9 mouse cellular contexts compared by ENCODE assay signal in genomic region chr10:13446791-13447249, GRCm38 (mm10). TPM values are rescaled to one million over a fixed set of nuclear protein-coding genes. Genes with fewer than 3 reads are reported as not detected.
DNase-seq lines count a peak whose midpoint lies in the region; ATAC-seq and TF ChIP-seq lines count a peak whose summit lies in the region.
"Had no signal": no experiment of that assay in that cellular context is flagged by ENCODE, and none has a peak within 500 bp of the region (broad histone marks: within the 10 kb centered on the region; RNA-seq: fewer than 3 reads in every experiment).

No protein-coding gene starts in this region.

- H3K27ac ChIP-seq in forebrain, embryonic 14.5 days (ENCODE audit: low read depth, low read length), result no peak overlapping the region
- H3K27ac ChIP-seq in forebrain, embryonic 12.5 days, result no peak overlapping the region
- no peak overlapping the region for H3K27ac ChIP-seq in left cerebral cortex, adult 2 months

- TF ChIP-seq POLR2A in brain, embryonic 14.5 days (IDR thresholded peaks at IDR 0.05; ENCODE audit: borderline replicate concordance, extremely low read depth, insufficient read depth, insufficient read length, poor library complexity, severe bottlenecking), result no peak

- peak; percentile 69 for DNase-seq in forebrain, embryonic 14.5 days (ENCODE audit: low spot score)
- peak; percentile 81 for DNase-seq in brain, embryonic 14.5 days (ENCODE audit: low read depth)
- peak; percentile 52 for DNase-seq in gonadal fat pad, adult 2 months (ENCODE audit: low read depth)
- peak; percentile 98 for DNase-seq in kidney, adult 9 months
- no peak for DNase-seq in frontal cortex, postnatal 10 days (ENCODE audit: low spot score in 2 of 2)
- no peak for DNase-seq in left cerebral cortex, adult 2 months (ENCODE audit: extremely low spot score in 1 of 2, low spot score in 2 of 2)

- ATAC-seq in forebrain, embryonic 14.5 days, result peak; percentile 40; the same call in 1 of the 2 replicates
- ATAC-seq in forebrain, embryonic 12.5 days (ENCODE audit: low FRiP score), result no peak
- peak; percentile 57 for ATAC-seq in megakaryocyte progenitor cell, adult 5-6 weeks (replicated peaks; ENCODE audit: poor library complexity)

- H3K9me3 ChIP-seq in forebrain, embryonic 14.5 days (replicated peaks; ENCODE audit: control insufficient read depth, low read length), result no peaks in the 10 kb centered on the region
- H3K9me3 ChIP-seq in forebrain, embryonic 12.5 days, result no peaks in the 10 kb centered on the region

- no peak overlapping the region for H3K4me2 ChIP-seq in forebrain, embryonic 14.5 days (ENCODE audit: low read length)
- no peak overlapping the region for H3K4me2 ChIP-seq in forebrain, embryonic 12.5 days

- no peaks in the 10 kb centered on the region for H3K27me3 ChIP-seq in forebrain, embryonic 14.5 days (replicated peaks; ENCODE audit: control insufficient read depth, insufficient read depth, low read length)
- no peaks in the 10 kb centered on the region for H3K27me3 ChIP-seq in forebrain, embryonic 12.5 days

- no peaks in the 10 kb centered on the region for H3K4me1 ChIP-seq in forebrain, embryonic 14.5 days (ENCODE audit: control insufficient read depth, insufficient read depth, low read length)
- H3K4me1 ChIP-seq in forebrain, embryonic 12.5 days, result no peaks in the 10 kb centered on the region

- no peak overlapping the region for H3K4me3 ChIP-seq in forebrain, embryonic 14.5 days (ENCODE audit: low read depth, low read length)
- no peak overlapping the region for H3K4me3 ChIP-seq in forebrain, embryonic 12.5 days (replicated peaks)
- no peak overlapping the region for H3K4me3 ChIP-seq in left cerebral cortex, adult 2 months
- H3K4me3 ChIP-seq: myocyte had no signal

- WGBS in forebrain, embryonic 14.5 days, result 43% methylated on average over 3 of the region's 3 CpGs
- 65% methylated on average over 3 of the region's 3 CpGs for WGBS in forebrain, embryonic 12.5 days

- H3K9ac ChIP-seq in forebrain, embryonic 14.5 days (ENCODE audit: low read length), result no peak overlapping the region
- H3K9ac ChIP-seq in forebrain, embryonic 12.5 days, result no peak overlapping the region

- intact Hi-C loops in left cerebral cortex, adult 2 months (cut with DNase I), result no loop called here

- TF ChIP-seq CTCF in brain, embryonic 14.5 days (IDR thresholded peaks at IDR 0.05; ENCODE audit: borderline replicate concordance, extremely low read depth, insufficient read depth, insufficient read length), result no peak
- TF ChIP-seq CTCF in left cerebral cortex, adult 2 months (IDR thresholded peaks at IDR 0.05), result no peak

- H3K36me3 ChIP-seq in forebrain, embryonic 14.5 days (ENCODE audit: control insufficient read depth, insufficient read depth, low read length), result no peaks in the 10 kb centered on the region
- H3K36me3 ChIP-seq in forebrain, embryonic 12.5 days (replicated peaks), result no peaks in the 10 kb centered on the region

RNA-seq across cellular contexts. Expression of gene Phactr2, which starts 27.4 kb away (rescaled TPM):
- polyA plus RNA-seq in forebrain, embryonic 14.5 days (2014; fragmentation: Nextera tagmentation; extraction: Ambion mirVana), result 7.2 and 9.0 TPM in 2 replicates
- polyA plus RNA-seq in forebrain, embryonic 12.5 days (2016; fragmentation: Nextera tagmentation; extraction: Ambion mirVana), result 12.4 TPM in 2 replicates
- polyA plus RNA-seq in brain, embryonic 14.5 days (2012; rRNA removed), result 3.4 and 6.4 TPM in 2 replicates
- 8.1 and 11.5 TPM in 2 replicates for polyA plus RNA-seq in gonadal fat pad, adult 2 months (2012; rRNA removed)
- total RNA-seq in megakaryocyte progenitor cell, adult 5-6 weeks (2015), result 26.2 and 26.4 TPM in 2 replicates
- 21.7 and 24.4 TPM in 2 replicates for total RNA-seq in megakaryocyte progenitor cell, adult 5-6 weeks (2017)
- 10 to 100 TPM; 28.8 to 31.5 TPM for total RNA-seq in left cerebral cortex, adult 2 months (2021)
- polyA plus RNA-seq: myocyte had no signal

RNA-seq across cellular contexts. Expression of gene Fuca2, which starts 52.5 kb away (rescaled TPM):
- polyA plus RNA-seq in forebrain, embryonic 14.5 days (2014; fragmentation: Nextera tagmentation; extraction: Ambion mirVana), result 25.6 and 34.9 TPM in 2 replicates
- 22.4 and 22.7 TPM in 2 replicates for polyA plus RNA-seq in forebrain, embryonic 12.5 days (2016; fragmentation: Nextera tagmentation; extraction: Ambion mirVana)
- polyA plus RNA-seq in brain, embryonic 14.5 days (2012; rRNA removed), result 11.6 and 17.0 TPM in 2 replicates
- 32.4 and 44.5 TPM in 2 replicates for polyA plus RNA-seq in gonadal fat pad, adult 2 months (2012; rRNA removed)
- total RNA-seq in megakaryocyte progenitor cell, adult 5-6 weeks (2015), result 149 and 158 TPM in 2 replicates
- 95.1 and 101 TPM in 2 replicates for total RNA-seq in megakaryocyte progenitor cell, adult 5-6 weeks (2017)
- 10 to 100 TPM; 39.1 to 39.6 TPM for total RNA-seq in left cerebral cortex, adult 2 months (2021)

Comparison
In these comparisons a context has a peak if more than half of its experiments do, and no peak if none do; other contexts are left out.
1. DNase-seq: peak in forebrain, embryonic 14.5 days (single experiment), brain, embryonic 14.5 days (single experiment), gonadal fat pad, adult 2 months (single experiment) and kidney, adult 9 months (single experiment); none in frontal cortex, postnatal 10 days (0 of 2) and left cerebral cortex, adult 2 months (0 of 2).